Mouse (Mus musculus) spleen, postnatal 4 days (tissue): ENCODE results near the gene 2310050C09Rik.

Experiments
- DNase-seq, 2 experiments: peaks; one replicate each; pipeline ENCODE4 v3.0.0; 2022; ENCODE audit warnings: low spot score in 2 of 2

Gene 2310050C09Rik

GRCm38 (mm10) chr3:92870116-92870515 is at the start of gene 2310050C09Rik:
TSS of gene 2310050C09Rik (minus strand) at chr3:92870216.
- no peak for DNase-seq

- DNase-seq, result no peak
These were observed 37.6 kb upstream of the 2310050C09Rik start for GRCm38 (mm10) chr3:92907571-92907970.

DNA sequence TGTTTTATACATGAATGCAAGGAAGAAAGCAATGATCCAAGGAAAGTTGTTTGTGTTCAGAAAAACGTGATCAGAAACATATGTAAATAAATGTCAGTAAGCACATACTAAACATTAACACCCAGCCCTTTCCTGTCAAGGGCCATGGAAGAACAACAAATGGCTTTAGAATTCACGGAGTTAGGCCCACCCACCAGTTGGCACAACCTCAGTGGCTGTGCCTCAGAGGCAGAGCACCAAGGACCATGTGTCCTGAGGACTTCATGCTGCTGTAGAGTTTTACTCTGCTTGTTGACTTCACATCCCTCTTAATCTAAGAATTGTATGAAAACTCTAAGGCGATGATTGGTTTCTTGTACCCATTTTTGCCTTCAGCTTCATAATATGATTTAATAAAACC is 35.2 kb upstream of the 2310050C09Rik start:
- DNase-seq, result no peak

DNA sequence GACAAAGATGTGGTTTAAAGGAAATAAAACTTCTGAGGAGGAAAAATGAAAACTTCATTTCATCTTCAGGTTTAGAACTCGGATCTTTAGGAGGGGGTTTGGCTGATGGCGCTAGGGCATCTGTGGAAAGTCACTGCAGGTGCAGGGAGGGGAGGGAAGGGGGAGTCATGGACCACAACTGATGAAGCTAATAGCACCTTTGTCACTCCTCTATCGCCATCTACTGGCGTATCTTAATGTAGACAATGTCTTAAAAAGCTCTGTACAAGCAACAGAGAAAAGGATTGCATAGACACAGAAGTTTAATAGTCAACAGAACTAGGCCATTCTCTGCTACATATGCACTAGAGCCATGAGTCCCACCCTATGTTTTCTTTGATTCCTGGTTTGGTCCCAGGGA is 33.6 kb upstream of the 2310050C09Rik start:
- DNase-seq, result no peak

- no peak for DNase-seq
These were observed 33.0 kb upstream of the 2310050C09Rik start for GRCm38 (mm10) chr3:92902992-92903391.

- DNase-seq, result no peak
These were observed 24.5 kb upstream of the 2310050C09Rik start for GRCm38 (mm10) chr3:92894489-92894888.

- no peak for DNase-seq
These were observed 24.0 kb upstream of the 2310050C09Rik start for GRCm38 (mm10) chr3:92894063-92894462.

GRCm38 (mm10) chr3:92874180-92874579 is 4.2 kb upstream of the 2310050C09Rik start:
- DNase-seq, result no peak

DNA sequence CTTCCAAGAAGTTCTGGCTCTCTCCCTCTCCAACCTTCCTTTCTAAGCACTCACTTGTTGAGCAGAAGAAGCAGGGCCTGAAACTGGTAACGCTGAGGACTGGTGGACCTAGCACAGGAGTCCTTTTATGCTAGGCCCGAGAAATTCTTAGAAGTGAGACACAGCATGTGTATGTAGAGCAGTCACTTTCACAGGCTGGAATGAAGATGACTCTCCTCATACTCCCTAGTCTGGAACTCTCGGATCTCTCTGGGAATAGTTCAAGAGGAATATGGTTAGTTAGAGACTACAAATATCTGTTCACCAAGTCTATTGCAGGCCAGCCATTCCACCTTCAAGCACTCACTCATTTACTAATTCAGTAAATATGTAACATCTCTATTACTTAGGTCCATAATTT is 18.8 kb downstream of the 2310050C09Rik start, which contains the start of gene Lce1l:
TSS of gene Lce1l (minus strand) at position 101 of the 400 bp plus-strand sequence.
- DNase-seq, result no peak

GRCm38 (mm10) chr3:92827108-92827507 is 42.9 kb downstream of the 2310050C09Rik start, which contains the start of gene Kprp:
TSS of gene Kprp (minus strand) at chr3:92827247.
- no peak for DNase-seq

DNA sequence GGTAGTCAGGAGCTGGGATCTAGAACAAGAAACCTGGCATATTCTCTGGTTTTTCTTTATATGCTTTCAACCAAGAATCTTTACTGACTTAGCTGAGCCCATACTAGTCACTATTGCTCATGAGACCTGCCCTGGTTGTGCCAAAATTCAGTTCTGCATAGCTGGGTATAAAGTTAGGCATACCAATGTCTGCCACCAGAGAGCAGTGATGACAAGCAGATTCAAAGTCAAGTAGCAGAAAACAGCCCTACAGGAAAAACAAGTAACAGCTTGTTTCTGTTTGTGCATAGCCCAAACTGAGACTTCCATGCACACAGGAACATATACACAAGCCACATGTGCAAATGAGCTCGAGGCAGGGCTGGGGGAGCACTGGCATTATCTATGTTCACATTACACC is 44.2 kb downstream of the 2310050C09Rik start:
- no peak for DNase-seq
